Mouse (Mus musculus) CH12.LX (cell line): ENCODE data around the gene Thbs1.

Experiments used
- BHLHE40 ChIP-seq: IDR thresholded peaks from 2 replicates; pipeline ENCODE4 v1.6.1; 2011; ENCODE audit warnings: mild to moderate bottlenecking, low read depth, low read length, improper control_type of control experiment
- CTCF ChIP-seq, 2 experiments: IDR thresholded peaks in 1 of 2; conservative IDR thresholded peaks in 1 of 2; 2 replicates each; pipeline ENCODE4 v1.5.1; 2011 to 2012; ENCODE audit warnings: low read depth in 2 of 2, low read length in 2 of 2, improper control_type of control experiment in 1 of 2, inconsistent platforms in 1 of 2, mild to moderate bottlenecking in 1 of 2, moderate library complexity in 1 of 2
- E2F4 ChIP-seq: IDR thresholded peaks from 2 replicates; pipeline ENCODE4 v1.6.1; 2011; ENCODE audit warnings: low read depth, low read length, improper control_type of control experiment; ENCODE audit not compliant: insufficient replicate concordance
- EP300 ChIP-seq: IDR thresholded peaks from 2 replicates; pipeline ENCODE4 v1.6.1; 2011; ENCODE audit warnings: low read length, improper control_type of control experiment
- IRF4 ChIP-seq: IDR thresholded peaks from 2 replicates; pipeline ENCODE4 v1.6.1; 2014; ENCODE audit warnings: low read depth, mild to moderate bottlenecking, inconsistent platforms, low read length, improper control_type of control experiment
- MAX ChIP-seq: IDR thresholded peaks from 2 replicates; pipeline ENCODE4 v1.6.1; 2011; ENCODE audit warnings: low read length, improper control_type of control experiment
- POLR2A ChIP-seq: IDR thresholded peaks from 2 replicates; pipeline ENCODE4 v1.6.1; 2011; ENCODE audit warnings: low read depth, mild to moderate bottlenecking, improper control_type of control experiment, low read length

DNA sequence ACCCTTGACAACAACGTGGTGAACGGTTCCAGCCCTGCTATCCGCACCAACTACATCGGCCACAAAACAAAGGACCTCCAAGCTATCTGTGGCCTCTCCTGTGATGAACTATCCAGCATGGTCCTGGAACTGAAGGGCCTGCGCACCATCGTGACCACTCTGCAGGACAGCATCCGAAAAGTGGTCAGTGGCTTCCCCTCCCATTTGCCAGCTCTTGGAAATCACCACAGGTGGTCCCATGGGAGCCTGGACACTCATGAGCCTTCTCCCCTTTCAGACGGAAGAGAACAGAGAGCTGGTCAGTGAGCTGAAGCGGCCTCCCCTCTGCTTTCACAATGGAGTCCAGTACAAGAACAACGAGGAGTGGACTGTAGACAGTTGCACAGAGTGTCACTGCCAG lies 3.0 kb downstream of the Thbs1 start:
- no peak for TF ChIP-seq CTCF (conservative IDR thresholded peaks at IDR 0.05 in 1 of 2, IDR thresholded peaks at IDR 0.05 in 1 of 2; ENCODE audit: low read depth in 2 of 2, low read length in 2 of 2)
- no peak for TF ChIP-seq IRF4
- no peak for TF ChIP-seq MAX
- TF ChIP-seq BHLHE40: no peak
- TF ChIP-seq POLR2A: no peak
- no peak for TF ChIP-seq EP300
- TF ChIP-seq E2F4: no peak
